Mouse (Mus musculus): ENCODE data around the gene Mbtd1. TPM values are rescaled to one million over a fixed set of nuclear protein-coding genes. Genes with fewer than 3 reads are reported as not detected.

The Mbtd1 gene
- total RNA-seq, 2 experiments from 2014 or later: 25.4 to 26.6 TPM

- intact Hi-C loops (cut with DNase I): no loop called here
- DNase-seq: no peak
These were observed 55.3 kb downstream of the Mbtd1 start for GRCm38 (mm10) chr11:93940906-93941305.

- intact Hi-C loops (cut with DNase I): no loop called here
These were observed 59.3 kb downstream of the Mbtd1 start for GRCm38 (mm10) chr11:93944986-93945385.

GRCm38 (mm10) chr11:93948887-93949567 lies 63.4 kb downstream of the Mbtd1 start:
- no peak for DNase-seq
- intact Hi-C loops (cut with DNase I): no loop called here

More at GRCm38 (mm10) chr11:93944986-93945385, 59.3 kb downstream of the Mbtd1 start:
- DNase-seq: no peak

GRCm38 (mm10) chr11:93950045-93950444 lies 64.4 kb downstream of the Mbtd1 start:
- DNase-seq: no peak
- intact Hi-C loops (cut with DNase I): loop anchor here (10.0 kb wide), 1 partner anchor 265 kb away; the partner anchor contains the start of gene Tob1

GRCm38 (mm10) chr11:93952376-93952775 lies 66.7 kb downstream of the Mbtd1 start:
- no peak for DNase-seq
- intact Hi-C loops (cut with DNase I): loop anchor here (10.0 kb wide), 1 partner anchor 262 kb away; the partner anchor contains the start of gene Tob1

GRCm38 (mm10) chr11:93954738-93955255 lies 69.1 kb downstream of the Mbtd1 start:
- intact Hi-C loops (cut with DNase I): loop anchor here (5.0 to 10.0 kb wide), 2 partner anchors 43 to 260 kb away; partner anchors contain the start of genes Spag9 and Tob1
- no peak for DNase-seq

GRCm38 (mm10) chr11:93955256-93956150 lies 69.9 kb downstream of the Mbtd1 start:
- intact Hi-C loops (cut with DNase I): loop anchor here (5.0 to 10.0 kb wide), 2 partner anchors 42 to 259 kb away; partner anchors contain the start of genes Spag9 and Tob1
- peak; percentile 94 for DNase-seq

GRCm38 (mm10) chr11:93956159-93956558 lies 70.5 kb downstream of the Mbtd1 start, which contains the start of gene Nme2:
Nme2 (minus strand) TSS chr11:93956259.
- no peak for DNase-seq
- intact Hi-C loops (cut with DNase I): loop anchor here (5.0 to 10.0 kb wide), 2 partner anchors 41 to 259 kb away; partner anchors contain the start of genes Spag9 and Tob1

- DNase-seq: no peak
- intact Hi-C loops (cut with DNase I): loop anchor here (5.0 to 10.0 kb wide), 2 partner anchors 40 to 258 kb away; partner anchors contain the start of genes Spag9 and Tob1
These were observed 71.4 kb downstream of the Mbtd1 start for GRCm38 (mm10) chr11:93957031-93957555.

GRCm38 (mm10) chr11:93957746-93958145 lies 72.1 kb downstream of the Mbtd1 start:
- intact Hi-C loops (cut with DNase I): loop anchor here (5.0 to 10.0 kb wide), 2 partner anchors 40 to 257 kb away; partner anchors contain the start of genes Spag9 and Tob1
- no peak for DNase-seq

GRCm38 (mm10) chr11:93961482-93961881 lies 75.8 kb downstream of the Mbtd1 start:
- intact Hi-C loops (cut with DNase I): no loop called here
- DNase-seq: no peak

GRCm38 (mm10) chr11:93963013-93963412 lies 77.4 kb downstream of the Mbtd1 start:
- no peak for DNase-seq
- intact Hi-C loops (cut with DNase I): no loop called here

- intact Hi-C loops (cut with DNase I): no loop called here
- DNase-seq: no peak
These were observed 79.7 kb downstream of the Mbtd1 start for GRCm38 (mm10) chr11:93965391-93965790.

- no peak for DNase-seq
- intact Hi-C loops (cut with DNase I): no loop called here
These were observed 81.7 kb downstream of the Mbtd1 start for GRCm38 (mm10) chr11:93967381-93967780.

- peak; percentile 94 to 98 for DNase-seq
- intact Hi-C loops (cut with DNase I): loop anchor here (1.0 to 2.0 kb wide), 3 partner anchors 28 to 119 kb away; partner anchors contain the start of gene Spag9
These were observed 82.6 kb downstream of the Mbtd1 start, which contains the start of the genes Gm20390 and Nme1 for GRCm38 (mm10) chr11:93968005-93968847. Gm20390 (minus strand) TSS chr11:93968293. Nme1 (minus strand) TSS chr11:93968521.

- intact Hi-C loops (cut with DNase I): loop anchor here (1.0 to 2.0 kb wide), 3 partner anchors 28 to 118 kb away; partner anchors contain the start of gene Spag9
These were observed 83.1 kb downstream of the Mbtd1 start for GRCm38 (mm10) chr11:93968848-93969128.

GRCm38 (mm10) chr11:93969171-93969570 lies 83.5 kb downstream of the Mbtd1 start:
- DNase-seq: no peak
- intact Hi-C loops (cut with DNase I): loop anchor here (2.0 kb wide), 2 partner anchors 108 to 118 kb away; no protein-coding TSS in a partner anchor

More at GRCm38 (mm10) chr11:93968848-93969128, 83.1 kb downstream of the Mbtd1 start:
- no peak for DNase-seq

GRCm38 (mm10) chr11:93969799-93970198 lies 84.1 kb downstream of the Mbtd1 start:
- no peak for DNase-seq
- intact Hi-C loops (cut with DNase I): loop anchor here (2.0 kb wide), 2 partner anchors 107 to 117 kb away; no protein-coding TSS in a partner anchor

GRCm38 (mm10) chr11:93972951-93973350 lies 87.3 kb downstream of the Mbtd1 start:
- DNase-seq: no peak
- intact Hi-C loops (cut with DNase I): no loop called here
